Mouse (Mus musculus) thymus, adult 2 months (tissue): ENCODE data around the gene Pkmyt1. TPM values are rescaled to one million over a fixed set of nuclear protein-coding genes. Genes with fewer than 3 reads are reported as not detected.
"Not testable (repeated sequence)": the region's sequence is repeated elsewhere in the genome, so short reads cannot be mapped to it uniquely, and the experiment has no call there.

Experiments used
- DNase-seq: peaks from one replicate; pipeline ENCODE4 v3.0.0; 2021
- H3K27ac ChIP-seq: fragments of 200-500 bp; 2 replicates; pipeline ENCODE4 v1.5.1; 2012; ENCODE audit warnings: low read length, control low read depth; ENCODE audit not compliant: control insufficient read depth, insufficient read depth
- H3K27me3 ChIP-seq: fragments of 200-500 bp; 2 replicates; pipeline ENCODE4 v1.6.1; 2012; ENCODE audit warnings: mild to moderate bottlenecking, low read length, moderate library complexity, mixed read lengths; ENCODE audit not compliant: control insufficient read depth, insufficient read depth
- H3K36me3 ChIP-seq: fragments of 200-500 bp; 2 replicates; pipeline ENCODE4 v1.6.1; 2012; ENCODE audit warnings: mild to moderate bottlenecking, low read length, moderate library complexity; ENCODE audit not compliant: control insufficient read depth, insufficient read depth
- H3K4me1 ChIP-seq: fragments of 200-500 bp; replicated peaks from 2 replicates; pipeline ENCODE4 v1.6.1; 2012; ENCODE audit warnings: low read length; ENCODE audit not compliant: control insufficient read depth, insufficient read depth
- H3K4me3 ChIP-seq: fragments of 200-500 bp; 2 replicates; pipeline ENCODE4 v1.5.1; 2012; ENCODE audit warnings: mild to moderate bottlenecking, low read length, control low read depth, moderate library complexity; ENCODE audit not compliant: control insufficient read depth, insufficient read depth
- CTCF ChIP-seq: fragments of 200-500 bp; IDR thresholded peaks from 2 replicates; pipeline ENCODE4 v1.5.1; 2012; ENCODE audit warnings: mild to moderate bottlenecking, control low read depth, low read length, moderate library complexity, borderline replicate concordance; ENCODE audit not compliant: control insufficient read depth, poor library complexity, insufficient read depth; ENCODE audit errors: extremely low read depth
- POLR2A ChIP-seq: fragments of 200-500 bp; IDR thresholded peaks from 2 replicates; pipeline ENCODE4 v1.6.1; 2012; ENCODE audit warnings: mild to moderate bottlenecking, low read length, control low read depth, moderate library complexity; ENCODE audit not compliant: control insufficient read depth, poor library complexity, insufficient read depth; ENCODE audit errors: extremely low read depth
- WGBS: fragments of 180-500 bp; shearing (Covaris S2); methylation state at CpG from one replicate; pipeline ENCODE4 v1.1.7; 2018; 5-methylcytosine and 5-hydroxymethylcytosine counted together
- polyA plus RNA-seq: library from polyadenylated mRNA; depleted of rRNA; stranded (reverse); fragments of >200 nt; gene quantifications from 2 replicates; pipeline ENCODE4 v1.2.3, GENCODE M21; 2012

Pkmyt1 gene
- polyA plus RNA-seq, 1 experiment = 145 TPM

DNA sequence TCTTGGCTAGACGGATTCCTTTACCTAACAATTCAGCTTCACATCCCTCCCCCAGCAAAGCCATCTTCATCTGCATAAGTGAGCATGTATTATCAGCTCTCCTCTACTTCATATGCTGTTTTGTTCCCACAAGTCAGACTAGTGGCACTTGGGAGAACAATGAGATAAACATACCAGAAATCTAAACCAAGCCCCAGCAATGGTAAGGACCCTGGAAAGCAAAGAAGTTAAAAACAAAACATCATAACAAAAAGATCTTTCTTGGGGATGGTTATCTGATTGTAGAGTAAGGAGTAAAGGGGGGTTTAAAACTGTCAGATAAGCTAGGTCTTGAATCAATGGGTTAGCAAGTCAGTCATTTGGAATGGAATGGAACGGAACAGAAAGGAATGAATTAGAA is 44.4 kb downstream of the Pkmyt1 start:
- TF ChIP-seq POLR2A (no peak), CTCF (no peak)
- H3K4me3 ChIP-seq = no peak overlapping the region
- H3K27ac ChIP-seq = no peak overlapping the region
- WGBS = 63% methylated on average over 2 of the region's 2 CpGs
- DNase-seq = no peak
- no peaks in the 10 kb centered on the region for H3K27me3 ChIP-seq
- peaks cover 3% of the 10 kb centered on the region; the same call in 1 of the 2 replicates for H3K4me1 ChIP-seq
- H3K36me3 ChIP-seq = no peaks in the 10 kb centered on the region

DNA sequence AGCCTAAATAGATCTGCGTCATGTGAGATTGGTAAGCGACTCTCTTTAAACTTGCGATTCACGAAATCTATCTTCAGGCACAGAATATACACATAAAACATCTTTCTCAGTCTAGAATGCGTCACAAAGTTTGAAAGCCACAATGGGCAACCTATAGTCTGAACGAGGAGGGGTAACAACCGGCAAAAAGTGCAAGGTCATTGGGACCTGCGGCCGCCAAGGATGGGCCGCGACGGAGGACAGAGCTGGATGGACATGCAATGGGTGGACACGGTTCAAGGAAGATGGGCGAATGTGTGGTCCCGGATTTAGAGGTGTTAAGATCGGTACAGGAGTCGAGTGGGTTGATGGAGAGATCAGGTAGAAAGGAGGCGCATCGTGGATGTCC is 44.8 kb downstream of the Pkmyt1 start:
- no peak for DNase-seq
- peaks cover 3% of the 10 kb centered on the region; the same call in 1 of the 2 replicates for H3K4me1 ChIP-seq
- 6% methylated on average over 19 of the region's 19 CpGs for WGBS
- H3K4me3 ChIP-seq = peak overlapping the region; percentile 84
- TF ChIP-seq CTCF (no peak), POLR2A (no peak)
- no peaks in the 10 kb centered on the region for H3K27me3 ChIP-seq
- no peak overlapping the region for H3K27ac ChIP-seq
- H3K36me3 ChIP-seq = no peaks in the 10 kb centered on the region

DNA sequence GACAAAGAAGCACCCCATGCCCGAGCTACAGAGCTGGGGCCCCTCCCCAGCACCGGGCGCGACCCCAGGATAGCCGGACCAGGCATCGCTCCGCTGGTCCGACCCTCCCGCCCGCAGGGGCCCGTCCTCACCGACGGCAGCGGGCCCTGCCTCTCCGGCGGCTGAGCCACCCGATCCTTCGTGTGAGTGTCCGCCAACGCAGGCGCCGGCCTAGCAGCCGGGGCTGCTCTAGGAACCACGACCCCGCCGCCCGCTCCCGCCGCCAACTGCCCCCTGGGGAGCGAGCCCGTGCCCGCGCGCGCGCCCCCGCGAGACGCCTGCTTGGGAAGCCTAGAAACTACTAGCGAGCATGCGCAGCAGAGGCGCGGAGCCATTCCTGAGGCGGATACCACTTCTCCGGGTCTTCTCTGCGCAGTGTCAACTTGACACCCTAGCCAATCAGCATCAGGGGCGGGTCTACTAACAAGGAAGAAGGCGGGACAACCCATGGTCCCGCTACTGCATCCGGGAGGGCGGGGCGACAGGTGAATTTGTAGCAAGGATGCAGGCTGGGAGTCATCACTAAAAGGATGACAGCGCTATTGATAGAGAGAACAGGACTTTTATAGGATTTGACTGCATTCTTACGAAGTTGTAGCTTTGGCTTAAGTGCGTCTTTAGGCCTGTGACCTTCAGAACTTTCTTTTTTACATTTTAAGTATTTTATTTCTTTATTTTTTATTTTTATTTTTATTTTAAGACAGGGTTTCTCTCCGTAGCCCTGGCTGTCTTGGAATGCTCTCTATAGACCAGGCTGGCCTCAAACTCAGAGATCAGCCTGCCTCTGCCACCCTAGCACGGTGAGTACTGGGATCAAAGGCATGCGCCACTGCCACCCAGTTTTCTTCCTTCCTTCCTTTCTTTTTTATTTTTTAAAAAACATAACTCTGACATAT is 45.4 kb downstream of the Pkmyt1 start, which contains the start of gene Flywch1:
TSS of gene Flywch1 (minus strand) at position 319 of the 935 bp plus-strand sequence.
- WGBS = 4% methylated on average over 58 of the region's 58 CpGs
- Histone ChIP-seq H3K4me3 (peak within 1 kb of the TSS; percentile 84), H3K27ac (no peak within 1 kb of the TSS), H3K4me1 (peaks cover 3% of the 10 kb centered on the region; the same call in 1 of the 2 replicates), H3K36me3 (no peaks in the 10 kb centered on the region), H3K27me3 (no peaks in the 10 kb centered on the region)
- no peak for TF ChIP-seq CTCF
- peak; percentile 70 for TF ChIP-seq POLR2A
- DNase-seq = peak; percentile 99

DNA sequence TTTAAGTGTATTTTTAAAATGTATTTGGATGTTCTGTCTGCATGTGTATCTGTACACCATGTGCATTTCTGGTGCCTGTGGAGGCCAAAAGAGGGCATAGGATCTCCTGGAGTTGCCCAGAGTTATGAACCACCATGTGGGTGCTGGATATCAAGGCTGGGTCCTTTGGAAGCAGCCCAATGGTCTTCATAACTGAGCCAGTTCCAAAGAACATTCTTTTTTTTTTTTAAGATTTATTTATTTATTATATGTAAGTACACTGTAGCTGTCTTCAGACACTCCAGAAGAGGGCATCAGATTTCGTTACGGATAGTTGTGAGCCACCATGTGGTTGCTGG is 46.1 kb downstream of the Pkmyt1 start:
- not testable (repeated sequence) for H3K27me3 ChIP-seq, H3K4me1 ChIP-seq, H3K27ac ChIP-seq, H3K36me3 ChIP-seq, DNase-seq, H3K4me3 ChIP-seq
- 80% methylated on average over 2 of the region's 2 CpGs for whole genome bisulfite sequencing

GRCm38 (mm10) chr17:23773676-23774075 is 47.5 kb downstream of the Pkmyt1 start:
- 78% methylated on average over 6 of the region's 6 CpGs for WGBS
- Histone ChIP-seq H3K4me3 (no peak overlapping the region), H3K27me3 (no peaks in the 10 kb centered on the region), H3K36me3 (no peaks in the 10 kb centered on the region), H3K27ac (no peak overlapping the region), H3K4me1 (peaks cover 3% of the 10 kb centered on the region; the same call in 1 of the 2 replicates)
- no peak for DNase-seq
- TF ChIP-seq POLR2A (no peak), CTCF (no peak)

- Histone ChIP-seq H3K27me3 (no peaks in the 10 kb centered on the region), H3K36me3 (no peaks in the 10 kb centered on the region), H3K4me3 (no peak overlapping the region), H3K4me1 (peaks cover 3% of the 10 kb centered on the region; the same call in 1 of the 2 replicates), H3K27ac (no peak overlapping the region)
- TF ChIP-seq POLR2A = no peak
- peak; percentile 91 for TF ChIP-seq CTCF
- 2% methylated on average over 12 of the region's 12 CpGs for WGBS
- peak; percentile 87 for DNase-seq
Observed at GRCm38 (mm10) chr17:23774090-23774489, 48.0 kb downstream of the Pkmyt1 start.

GRCm38 (mm10) chr17:23776216-23776615 is 50.1 kb downstream of the Pkmyt1 start:
- Histone ChIP-seq H3K27ac (no peak overlapping the region), H3K4me1 (no peaks in the 10 kb centered on the region), H3K4me3 (no peak overlapping the region), H3K36me3 (no peaks in the 10 kb centered on the region), H3K27me3 (no peaks in the 10 kb centered on the region)
- TF ChIP-seq POLR2A (no peak), CTCF (no peak)
- DNase-seq = no peak
- WGBS = 91% methylated on average over 10 of the region's 10 CpGs
